10 mouse cellular contexts compared by ENCODE assay signal in the genomic region with DNA sequence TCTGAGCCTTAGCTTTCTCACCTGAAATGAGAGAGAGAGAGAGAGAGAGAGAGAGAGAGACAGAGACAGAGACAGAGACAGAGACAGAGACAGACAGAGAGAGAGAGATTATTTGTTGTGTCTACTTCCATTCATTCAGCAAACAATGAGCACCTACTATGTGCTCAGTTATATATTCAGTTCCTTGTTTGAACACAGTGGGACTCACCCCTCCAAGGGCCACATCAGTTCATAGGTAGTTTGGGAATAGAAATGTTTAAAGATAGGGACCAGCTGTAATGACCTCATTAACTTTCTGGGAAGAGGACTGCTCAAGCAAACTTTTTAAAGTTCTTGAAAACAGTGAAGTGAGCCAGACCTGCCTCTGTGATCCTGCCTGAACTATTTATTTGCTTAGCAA.
A peak's percentile ranks its signal among the peaks of the same experiment; 100 is the strongest.
DNase-seq lines count a peak whose midpoint lies in the region; ATAC-seq and TF ChIP-seq lines count a peak whose summit lies in the region.
"Had no signal": no experiment of that assay in that cellular context is flagged by ENCODE, and none has a peak within 500 bp of the region (broad histone marks: within the 10 kb centered on the region; RNA-seq: fewer than 3 reads in every experiment).

No protein-coding gene starts in this region.

- H3K9ac ChIP-seq in intestine, embryonic 14.5 days (ENCODE audit: low read length): no peak overlapping the region
- H3K9ac ChIP-seq in intestine, postnatal 0 days (ENCODE audit: low read depth, low read length): no peak overlapping the region
- no peak overlapping the region for H3K9ac ChIP-seq in embryonic facial prominence, embryonic 13.5 days
- H3K9ac ChIP-seq in hindbrain, embryonic 16.5 days (ENCODE audit: low read depth, low read length): 0 out of 2 replicates have a peak overlapping the region, but pooled peaks have one; percentile 66
- no peak overlapping the region for H3K9ac ChIP-seq in midbrain, embryonic 15.5 days

- ATAC-seq in intestine, embryonic 14.5 days (replicated peaks; ENCODE audit: low FRiP score, low TSS enrichment, low read depth): no peak
- ATAC-seq in intestine, postnatal 0 days: no peak
- no peak for ATAC-seq in embryonic facial prominence, embryonic 13.5 days (ENCODE audit: insufficient number of reproducible peaks, insufficient read depth, low FRiP score, low TSS enrichment, low read depth)
- ATAC-seq in hindbrain, embryonic 16.5 days: no peak
- no peak for ATAC-seq in midbrain, embryonic 15.5 days (replicated peaks)
- no peak for ATAC-seq in monocyte, adult 5-6 weeks (replicated peaks; ENCODE audit: insufficient number of reproducible peaks, low FRiP score, low TSS enrichment, poor library complexity, severe bottlenecking)

- no peak for DNase-seq in intestine, embryonic 14.5 days (ENCODE audit: low spot score)
- no peak for DNase-seq in embryo, embryonic 9.5 days (ENCODE audit: extremely low spot score)
- DNase-seq: cerebellum, postnatal 25 days; kidney, postnatal 14 days; lung, adult 18-20 months had no signal

- peak overlapping the region; percentile 91 for H3K27ac ChIP-seq in intestine, embryonic 14.5 days (ENCODE audit: low read depth)
- H3K27ac ChIP-seq in intestine, postnatal 0 days (ENCODE audit: low read depth, low read length): no peak overlapping the region
- peak overlapping the region; percentile 97 for H3K27ac ChIP-seq in embryonic facial prominence, embryonic 13.5 days
- H3K27ac ChIP-seq in hindbrain, embryonic 16.5 days (ENCODE audit: low read depth, low read length): no peak overlapping the region
- peak overlapping the region; percentile 91 for H3K27ac ChIP-seq in midbrain, embryonic 15.5 days

- H3K4me3 ChIP-seq in intestine, embryonic 14.5 days (ENCODE audit: low read depth, low read length): no peak overlapping the region
- no peak overlapping the region for H3K4me3 ChIP-seq in intestine, postnatal 0 days (ENCODE audit: low read depth, low read length)
- H3K4me3 ChIP-seq in embryonic facial prominence, embryonic 13.5 days: no peak overlapping the region
- no peak overlapping the region for H3K4me3 ChIP-seq in hindbrain, embryonic 16.5 days (ENCODE audit: low read length)
- H3K4me3 ChIP-seq in midbrain, embryonic 15.5 days: no peak overlapping the region

- H3K9me3 ChIP-seq in intestine, embryonic 14.5 days (ENCODE audit: control insufficient read depth, low read length): no peaks in the 10 kb centered on the region
- no peaks in the 10 kb centered on the region for H3K9me3 ChIP-seq in intestine, postnatal 0 days (ENCODE audit: control insufficient read depth)
- no peaks in the 10 kb centered on the region for H3K9me3 ChIP-seq in embryonic facial prominence, embryonic 13.5 days
- H3K9me3 ChIP-seq in hindbrain, embryonic 16.5 days (ENCODE audit: control insufficient read depth, low read length): no peaks in the 10 kb centered on the region
- H3K9me3 ChIP-seq in midbrain, embryonic 15.5 days: no peaks in the 10 kb centered on the region

- no peaks in the 10 kb centered on the region for H3K27me3 ChIP-seq in intestine, embryonic 14.5 days (replicated peaks; ENCODE audit: control insufficient read depth, insufficient read depth, low read length)
- H3K27me3 ChIP-seq in intestine, postnatal 0 days (replicated peaks; ENCODE audit: control insufficient read depth, insufficient read depth, low read length): 0 out of 2 replicates have a peak, but pooled peaks cover 3% of the 10 kb centered on the region
- H3K27me3 ChIP-seq in embryonic facial prominence, embryonic 13.5 days: no peaks in the 10 kb centered on the region
- no peaks in the 10 kb centered on the region for H3K27me3 ChIP-seq in hindbrain, embryonic 16.5 days (replicated peaks; ENCODE audit: control insufficient read depth, insufficient read depth, low read length)
- H3K27me3 ChIP-seq in midbrain, embryonic 15.5 days (replicated peaks): no peaks in the 10 kb centered on the region

- peak overlapping the region; percentile 66; the same call in 1 of the 2 replicates for H3K4me2 ChIP-seq in intestine, embryonic 14.5 days (ENCODE audit: low read length)
- no peak overlapping the region for H3K4me2 ChIP-seq in intestine, postnatal 0 days (replicated peaks; ENCODE audit: low read depth)
- peak overlapping the region; percentile 64 for H3K4me2 ChIP-seq in embryonic facial prominence, embryonic 13.5 days
- H3K4me2 ChIP-seq in hindbrain, embryonic 16.5 days (ENCODE audit: low read length): no peak overlapping the region; the same call in 1 of the 2 replicates
- no peak overlapping the region for H3K4me2 ChIP-seq in midbrain, embryonic 15.5 days

- TF ChIP-seq CTCF in intestine, postnatal 0 days (IDR thresholded peaks at IDR 0.05; ENCODE audit: low read depth): no peak

- H3K4me1 ChIP-seq in intestine, embryonic 14.5 days (replicated peaks; ENCODE audit: control insufficient read depth, insufficient read depth, low read length): peaks cover 22% of the 10 kb centered on the region
- H3K4me1 ChIP-seq in intestine, postnatal 0 days (replicated peaks; ENCODE audit: control insufficient read depth, insufficient read depth, low read length): no peaks in the 10 kb centered on the region
- H3K4me1 ChIP-seq in embryonic facial prominence, embryonic 13.5 days: peaks cover 71% of the 10 kb centered on the region
- peaks cover 16% of the 10 kb centered on the region for H3K4me1 ChIP-seq in hindbrain, embryonic 16.5 days (ENCODE audit: control insufficient read depth, insufficient read depth, low read depth, low read length)
- peaks cover 16% of the 10 kb centered on the region for H3K4me1 ChIP-seq in midbrain, embryonic 15.5 days

- no peaks in the 10 kb centered on the region for H3K36me3 ChIP-seq in intestine, embryonic 14.5 days (ENCODE audit: control insufficient read depth, insufficient read depth, low read length)
- no peaks in the 10 kb centered on the region for H3K36me3 ChIP-seq in intestine, postnatal 0 days (ENCODE audit: control insufficient read depth, insufficient read depth)
- no peaks in the 10 kb centered on the region for H3K36me3 ChIP-seq in embryonic facial prominence, embryonic 13.5 days
- no peaks in the 10 kb centered on the region for H3K36me3 ChIP-seq in hindbrain, embryonic 16.5 days (ENCODE audit: control insufficient read depth, insufficient read depth, low read length)
- H3K36me3 ChIP-seq in midbrain, embryonic 15.5 days (replicated peaks): no peaks in the 10 kb centered on the region

Comparison
In these comparisons a context has a peak if more than half of its experiments do, and no peak if none do; other contexts are left out.
1. H3K27ac ChIP-seq: peak in intestine, embryonic 14.5 days (single experiment), embryonic facial prominence, embryonic 13.5 days (single experiment) and midbrain, embryonic 15.5 days (single experiment); none in intestine, postnatal 0 days (single experiment) and hindbrain, embryonic 16.5 days (single experiment).
2. H3K4me2 ChIP-seq: peak in intestine, embryonic 14.5 days (single experiment) and embryonic facial prominence, embryonic 13.5 days (single experiment); none in intestine, postnatal 0 days (single experiment), hindbrain, embryonic 16.5 days (single experiment) and midbrain, embryonic 15.5 days (single experiment).